Mouse (Mus musculus): ENCODE results near the gene Bag5. TPM values are rescaled to one million over a fixed set of nuclear protein-coding genes. Genes with fewer than 3 reads are reported as not detected.

Gene Bag5
- total RNA-seq (2021), result 10 to 100 TPM; 42.0 to 43.6 TPM

DNA sequence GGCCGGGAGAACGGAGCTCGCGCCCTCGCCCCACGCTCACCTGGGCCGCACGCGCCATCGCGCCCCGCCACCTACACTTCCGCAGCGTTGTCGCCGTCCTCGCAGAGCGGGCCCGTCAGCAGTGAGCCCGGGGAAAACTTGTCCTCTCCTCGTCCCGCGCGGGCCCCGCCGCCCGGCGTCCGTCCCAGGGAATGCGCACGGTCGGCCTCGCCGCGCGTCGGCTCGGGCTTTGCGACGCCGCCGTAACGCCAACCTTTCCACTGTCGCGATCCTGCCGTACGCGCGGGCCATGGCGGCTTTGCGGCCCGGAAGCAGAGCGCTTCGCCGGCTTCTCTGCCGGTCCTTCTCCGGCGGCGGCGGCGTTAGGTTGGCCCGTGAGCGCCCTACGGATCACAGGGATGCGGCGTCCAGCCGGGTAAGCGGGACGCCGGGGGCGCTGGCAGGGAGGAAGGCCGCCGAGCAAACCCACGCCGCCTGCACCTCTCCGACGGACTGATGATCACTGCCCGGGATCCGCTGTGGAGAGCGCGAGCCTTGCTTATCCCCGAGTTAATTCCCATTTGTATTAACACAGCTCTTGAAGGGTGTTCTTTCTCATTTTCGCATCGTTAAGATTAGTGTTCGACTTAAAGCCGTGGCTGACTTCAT, at the start of gene Bag5, which contains the start of gene Apopt1:
Gene Bag5 (minus strand): TSS at position 254 of the 648 bp plus-strand sequence.
Gene Apopt1 (plus strand): TSS at position 258 of the 648 bp plus-strand sequence.
- peak; percentile 91 for DNase-seq
- intact Hi-C loops (cut with DNase I), result no loop called here

DNA sequence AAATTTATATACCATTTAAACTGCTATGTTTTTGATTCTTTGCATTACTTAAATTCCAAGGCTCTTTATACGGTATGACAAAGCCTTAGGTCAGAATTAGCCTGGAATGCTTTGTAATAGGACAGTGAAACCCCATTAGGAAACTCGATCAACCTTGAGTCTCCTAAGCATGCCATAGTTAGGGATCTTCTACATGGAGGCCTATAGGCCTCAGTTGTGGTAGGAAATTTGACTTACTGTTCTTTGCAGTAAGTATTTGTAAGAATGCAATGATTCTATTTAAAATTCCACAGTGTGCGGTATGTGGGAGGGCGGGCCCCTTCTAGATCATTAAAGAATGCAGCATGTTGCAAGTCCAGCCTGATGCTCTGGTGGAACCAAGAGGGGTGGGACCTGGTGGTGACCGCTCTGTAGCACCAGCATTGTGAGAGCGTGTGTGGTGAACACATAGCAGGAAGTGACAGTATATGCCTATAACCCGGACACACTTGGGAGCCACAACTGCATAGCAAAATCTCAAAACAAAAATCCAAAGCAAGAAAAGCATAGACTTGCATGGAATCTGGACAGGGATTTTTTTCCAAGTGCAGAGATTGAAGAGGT, 47.4 kb upstream of the Bag5 start:
- intact Hi-C loops (cut with DNase I), result no loop called here

DNA sequence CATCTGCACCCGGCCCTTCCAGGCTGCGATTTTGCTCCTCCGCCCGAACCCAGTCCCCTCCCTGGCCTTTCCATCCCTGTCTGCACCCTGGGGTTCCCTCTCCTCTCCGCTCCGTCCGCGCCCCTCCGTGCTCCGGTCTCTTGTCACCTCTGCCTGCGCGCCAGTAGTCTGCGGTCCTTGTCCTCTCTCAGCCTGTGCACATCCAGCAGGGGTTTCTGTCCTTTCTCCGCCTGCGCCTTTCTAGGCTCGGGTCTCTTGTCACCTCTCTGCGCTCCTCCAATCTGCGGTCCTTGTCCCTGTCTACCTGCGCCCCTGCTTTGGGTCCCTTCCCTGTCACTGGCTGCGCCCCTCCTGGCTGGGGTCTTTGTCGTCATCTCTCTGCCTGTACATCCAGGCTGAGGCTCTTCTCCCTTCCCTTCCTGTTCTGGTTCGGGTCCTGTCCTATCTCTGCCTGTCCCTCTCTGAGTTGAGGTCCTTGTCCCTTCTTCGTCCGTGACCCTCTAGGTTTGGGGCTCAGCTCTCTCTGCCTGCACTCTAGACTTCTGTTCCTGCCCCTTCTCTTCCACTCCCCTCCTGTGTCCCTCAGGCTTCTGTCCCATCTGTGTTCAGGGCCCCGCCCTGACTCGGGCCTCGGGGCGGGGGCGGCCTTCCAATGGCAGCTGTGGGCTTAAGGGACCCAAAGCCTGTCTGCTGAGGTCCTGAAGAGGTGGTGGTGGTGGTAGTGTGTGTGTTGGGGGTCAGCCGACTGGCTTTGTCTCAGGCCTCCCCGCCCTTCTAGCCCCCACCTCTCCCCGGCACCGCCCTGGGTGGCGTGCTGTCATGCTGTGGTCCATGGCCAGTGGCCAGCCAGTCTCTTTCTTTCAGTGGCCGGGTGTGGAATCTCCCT, 46.4 kb upstream of the Bag5 start:
- intact Hi-C loops (cut with DNase I), result no loop called here

More for the DNA sequence above, 47.4 kb upstream of the Bag5 start:
- DNase-seq, result no peak

DNA sequence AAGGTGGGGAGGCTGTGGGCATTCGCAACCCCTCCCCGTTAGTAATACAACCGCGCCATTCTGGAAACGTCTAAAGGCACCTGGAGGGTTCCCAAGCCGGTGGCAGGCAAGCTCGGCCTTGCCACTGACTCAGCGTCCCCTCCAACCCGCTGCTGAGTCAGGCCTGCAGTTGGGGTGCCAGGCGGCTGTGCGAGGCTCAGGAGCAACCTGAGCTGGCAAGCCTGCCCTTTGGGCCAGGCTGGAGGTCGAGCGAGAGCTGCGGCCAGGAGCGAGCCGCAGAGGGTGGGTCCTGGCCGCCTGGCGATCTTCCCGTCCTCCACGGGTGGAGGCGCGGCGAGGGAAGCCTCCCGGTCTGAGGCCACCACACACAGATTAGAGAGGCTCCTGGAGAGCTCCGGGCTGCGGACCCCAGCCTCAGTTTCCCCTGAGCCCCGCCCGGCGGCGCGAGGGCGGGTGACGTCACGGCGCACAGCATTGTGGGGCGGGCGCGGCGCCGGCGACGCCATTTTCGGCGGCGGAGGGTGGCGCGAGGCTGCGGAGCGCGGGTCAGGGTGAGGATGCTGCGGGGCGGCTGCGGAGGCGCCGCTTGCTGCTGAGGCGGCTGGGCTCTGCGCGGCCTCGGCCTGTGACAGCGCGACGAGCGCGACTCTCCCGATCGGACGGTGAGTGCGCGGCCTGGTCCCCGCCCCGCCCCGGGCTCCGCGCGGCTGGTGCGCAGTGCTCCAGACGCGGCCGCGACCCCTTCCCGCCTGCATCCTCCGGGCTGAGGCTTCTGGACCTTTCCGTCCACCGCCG, 45.5 kb upstream of the Bag5 start, which contains the start of gene Klc1:
Gene Klc1 (plus strand): TSS at position 469 of the 795 bp plus-strand sequence.
- intact Hi-C loops (cut with DNase I), result no loop called here

More for the DNA sequence above, 46.4 kb upstream of the Bag5 start:
- peak; percentile 65 for DNase-seq

DNA sequence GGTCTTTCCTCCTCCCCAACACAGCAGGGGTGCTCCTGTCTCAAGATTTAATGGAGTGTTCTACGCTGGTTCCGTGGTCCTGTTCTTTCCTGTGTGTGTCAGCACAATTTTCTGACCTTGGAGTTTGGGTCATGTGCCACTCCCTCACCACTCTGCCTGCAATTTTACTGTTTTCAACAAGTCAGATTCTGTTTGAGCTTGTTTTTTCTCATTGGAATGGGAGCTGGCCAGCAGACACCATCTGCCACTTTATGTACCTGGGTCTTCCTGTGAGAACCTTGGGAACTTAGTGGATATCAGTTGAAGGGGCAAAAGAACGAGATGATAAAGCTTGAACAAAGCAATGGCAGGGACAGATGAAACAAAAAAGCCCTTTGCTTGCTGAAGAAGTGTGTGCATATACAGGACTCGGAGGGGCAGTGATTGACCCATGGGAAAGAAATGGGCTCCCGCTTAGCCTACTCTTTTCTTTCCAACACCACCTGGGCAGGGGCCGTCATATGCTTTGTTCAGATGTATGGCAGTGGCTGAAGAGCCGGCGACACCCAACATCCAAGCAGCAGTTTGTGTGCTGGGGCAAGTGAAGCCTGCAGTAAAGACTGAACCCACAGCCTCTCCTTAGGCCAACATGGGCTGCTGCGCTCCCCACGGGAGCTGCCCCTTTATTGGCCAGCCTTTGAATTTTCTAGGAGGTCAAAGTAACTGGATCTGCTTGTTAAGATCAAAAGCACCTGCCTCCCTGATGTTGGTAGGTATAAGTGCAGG, 44.7 kb upstream of the Bag5 start:
- intact Hi-C loops (cut with DNase I), result no loop called here
- DNase-seq, result no peak

More for the DNA sequence above, 45.5 kb upstream of the Bag5 start, which contains the start of gene Klc1:
- DNase-seq, result peak; percentile 81

DNA sequence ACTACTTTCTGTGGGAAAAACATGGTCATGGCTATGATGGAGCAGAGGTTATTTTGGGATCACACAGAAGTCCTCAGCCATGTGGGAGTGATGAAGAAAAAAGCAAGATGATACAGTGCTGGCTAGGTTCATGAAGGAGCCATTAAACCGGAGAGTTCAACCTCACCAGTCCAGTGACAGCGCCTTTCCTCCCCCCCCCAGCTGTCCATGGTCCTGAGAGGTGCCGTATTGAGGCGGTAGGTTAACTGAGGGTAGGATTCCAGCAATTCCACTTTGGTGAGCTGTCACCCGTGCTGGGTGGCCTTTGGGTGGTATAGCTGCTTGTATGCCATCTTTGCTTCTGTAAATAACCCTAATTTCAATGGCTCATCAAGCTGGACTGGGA, 43.6 kb upstream of the Bag5 start:
- no peak for DNase-seq
- intact Hi-C loops (cut with DNase I), result no loop called here

DNA sequence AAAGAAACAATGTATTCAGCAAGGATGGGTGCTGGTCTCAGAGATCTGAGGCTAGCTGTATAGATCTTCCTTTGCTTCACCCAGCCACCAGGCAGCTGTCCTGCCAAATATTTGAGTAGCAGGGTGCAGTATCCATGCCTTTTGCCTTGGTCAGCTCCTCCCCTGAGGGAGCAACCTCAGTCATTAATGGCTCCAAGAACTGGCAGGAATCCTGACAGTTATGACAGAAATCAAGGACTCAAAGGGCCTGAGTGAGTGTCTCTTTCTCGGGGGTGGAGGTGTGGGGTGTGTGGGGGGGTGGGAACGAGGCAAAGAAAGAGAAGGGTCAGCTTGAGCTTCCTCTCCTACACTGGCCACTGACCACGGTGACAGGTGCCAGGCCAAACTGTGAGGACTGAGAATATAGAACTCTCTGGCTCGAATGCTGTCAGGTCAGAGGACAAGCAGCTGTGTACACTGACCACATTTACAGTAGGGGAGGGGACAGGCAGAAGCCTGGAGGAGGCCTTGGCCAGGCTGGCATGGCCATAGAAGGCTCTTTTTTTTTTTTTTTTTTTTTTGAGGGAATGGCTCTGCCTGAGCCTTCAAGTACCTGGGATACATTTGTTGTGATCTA, 43.1 kb upstream of the Bag5 start:
- intact Hi-C loops (cut with DNase I), result no loop called here
- no peak for DNase-seq

DNA sequence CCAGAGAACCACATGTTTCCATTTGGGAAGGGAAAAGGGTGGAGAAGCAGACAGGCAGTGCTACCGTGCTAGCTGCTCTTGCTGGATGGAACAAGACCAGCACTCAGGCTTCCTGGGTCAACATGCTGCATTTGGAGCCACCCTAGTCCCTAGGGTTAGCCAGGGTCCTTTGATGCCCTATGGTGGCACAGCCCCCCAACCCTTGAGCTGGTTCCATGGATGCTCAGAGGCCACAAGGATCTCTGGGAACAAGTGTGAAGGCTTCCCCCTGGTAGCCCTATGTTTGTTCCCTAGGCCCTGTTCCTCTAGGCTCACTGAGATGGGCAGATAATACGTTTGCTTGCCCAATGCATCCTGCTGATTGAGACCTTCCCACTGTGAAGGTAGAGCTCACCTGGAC, 42.2 kb upstream of the Bag5 start:
- intact Hi-C loops (cut with DNase I), result no loop called here

DNA sequence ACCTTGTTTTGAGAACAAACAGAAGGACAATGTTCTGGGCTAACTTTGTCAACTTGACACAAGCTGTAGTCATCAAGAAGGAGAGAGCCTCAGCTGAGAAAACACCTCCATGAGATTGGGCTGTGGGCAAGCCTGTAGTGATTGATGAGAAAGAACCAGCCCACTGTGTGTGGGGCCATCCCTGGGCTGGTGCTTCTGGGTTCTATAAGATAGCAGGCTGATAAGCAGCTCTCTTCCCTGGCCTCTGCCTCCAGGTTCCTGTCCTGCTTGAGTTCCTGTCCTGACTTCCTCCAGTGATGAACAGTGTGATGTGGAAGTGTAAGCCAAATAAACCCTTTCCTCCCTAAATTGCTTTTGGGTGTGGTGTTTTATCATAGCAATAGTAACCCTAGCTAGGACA, 41.7 kb upstream of the Bag5 start:
- intact Hi-C loops (cut with DNase I), result no loop called here

More for the DNA sequence above, 42.2 kb upstream of the Bag5 start:
- DNase-seq, result no peak

DNA sequence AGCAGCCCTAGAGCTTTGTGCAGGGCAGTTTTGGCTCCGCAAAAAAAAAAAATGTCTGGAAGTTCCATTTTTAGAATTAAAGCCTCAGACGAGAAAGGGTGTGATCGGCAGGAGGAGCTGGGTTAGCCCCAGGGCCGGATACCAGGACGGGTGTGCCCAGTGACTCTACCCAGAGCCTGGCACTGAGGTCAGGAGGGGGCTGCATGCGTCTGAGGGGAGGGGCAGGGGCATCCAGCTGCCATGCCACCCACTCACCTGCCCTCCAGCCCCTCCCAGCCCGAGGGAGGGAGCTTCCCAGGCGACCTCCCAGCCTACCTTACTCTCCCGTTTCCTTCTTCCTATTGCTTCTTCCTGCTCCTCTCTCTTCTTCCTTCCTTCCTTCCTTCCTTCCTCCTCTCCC, 40.3 kb upstream of the Bag5 start:
- intact Hi-C loops (cut with DNase I), result no loop called here
- no peak for DNase-seq

More for the DNA sequence above, 41.7 kb upstream of the Bag5 start:
- no peak for DNase-seq

DNA sequence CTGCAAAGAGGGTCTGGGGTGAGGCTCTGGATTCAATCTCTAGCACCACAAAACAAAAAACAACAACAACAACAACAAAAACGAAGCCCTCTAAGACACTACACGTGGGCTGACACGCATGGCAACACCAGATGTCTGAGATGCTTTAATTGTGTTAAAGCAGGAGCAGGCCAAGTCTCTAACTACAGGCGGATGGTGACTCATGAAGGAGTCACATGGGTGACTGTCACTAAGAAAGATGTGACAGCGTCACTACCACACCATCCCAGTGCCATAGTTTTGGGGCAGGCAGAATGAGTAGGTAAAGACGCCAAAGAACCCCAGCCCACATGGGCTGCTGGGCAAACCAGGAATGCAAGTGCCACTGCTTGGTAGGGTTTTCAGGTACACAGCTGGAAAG, 39.4 kb upstream of the Bag5 start:
- DNase-seq, result no peak
- intact Hi-C loops (cut with DNase I), result no loop called here

DNA sequence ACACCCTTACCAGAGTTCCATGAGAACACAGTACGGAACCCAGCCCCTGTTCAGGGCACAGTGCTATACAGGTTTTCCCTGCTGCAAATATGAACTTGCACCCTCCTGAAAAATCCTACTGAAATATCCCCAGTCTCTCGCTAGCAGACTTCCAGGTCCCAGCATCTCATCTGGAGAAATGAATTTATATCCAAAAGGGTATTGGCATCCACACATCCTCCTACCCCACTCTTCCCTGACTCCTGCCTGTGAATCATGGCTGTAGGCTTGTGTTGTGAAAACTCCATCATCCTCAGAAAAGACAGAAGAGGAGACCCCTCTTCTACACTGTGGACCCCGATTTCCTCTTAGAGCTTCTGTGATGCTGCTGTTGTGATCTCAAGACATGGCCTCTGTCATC, 37.7 kb upstream of the Bag5 start:
- intact Hi-C loops (cut with DNase I), result no loop called here
- no peak for DNase-seq

DNA sequence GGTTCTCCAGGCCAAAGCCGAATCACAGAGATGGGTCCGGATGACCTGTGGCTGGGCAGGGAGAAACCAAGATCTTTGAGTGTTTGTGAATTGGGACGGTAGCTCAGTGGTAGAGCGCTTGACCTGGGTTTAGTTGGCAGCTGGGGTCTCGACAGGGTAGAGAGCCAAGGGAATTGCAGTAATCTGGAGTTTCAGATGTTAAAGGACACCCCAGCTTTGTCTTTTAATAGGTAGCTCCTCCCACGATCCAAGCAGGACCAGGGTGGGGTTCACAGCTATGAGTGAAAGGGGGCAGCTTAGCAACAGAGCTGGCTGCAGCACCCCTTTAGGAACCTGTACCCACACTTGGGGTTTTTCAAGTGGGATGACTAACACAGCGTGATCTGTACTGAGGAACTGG, 34.4 kb upstream of the Bag5 start:
- intact Hi-C loops (cut with DNase I), result no loop called here
- no peak for DNase-seq

DNA sequence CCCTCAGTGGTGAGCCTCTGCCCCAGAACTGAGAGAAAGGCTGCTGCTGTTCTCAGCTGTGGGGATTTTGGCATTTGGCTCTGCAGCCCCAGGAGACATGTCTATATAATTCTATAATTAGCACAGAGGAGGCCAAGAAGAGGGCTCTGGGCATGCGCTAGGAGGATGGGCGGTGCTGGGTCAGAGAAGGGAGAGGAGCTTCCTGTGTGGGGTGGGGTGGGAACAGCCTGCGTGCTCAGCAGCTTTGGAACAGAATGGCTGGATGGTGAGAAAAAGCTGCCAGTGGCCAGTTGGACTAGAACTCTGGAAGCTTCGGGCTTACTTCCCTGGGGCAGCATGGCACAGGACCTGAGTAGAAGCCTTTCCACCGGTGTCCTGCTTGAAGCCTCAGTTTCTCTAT, 33.0 kb upstream of the Bag5 start:
- DNase-seq, result peak; percentile 34
- intact Hi-C loops (cut with DNase I), result no loop called here

DNA sequence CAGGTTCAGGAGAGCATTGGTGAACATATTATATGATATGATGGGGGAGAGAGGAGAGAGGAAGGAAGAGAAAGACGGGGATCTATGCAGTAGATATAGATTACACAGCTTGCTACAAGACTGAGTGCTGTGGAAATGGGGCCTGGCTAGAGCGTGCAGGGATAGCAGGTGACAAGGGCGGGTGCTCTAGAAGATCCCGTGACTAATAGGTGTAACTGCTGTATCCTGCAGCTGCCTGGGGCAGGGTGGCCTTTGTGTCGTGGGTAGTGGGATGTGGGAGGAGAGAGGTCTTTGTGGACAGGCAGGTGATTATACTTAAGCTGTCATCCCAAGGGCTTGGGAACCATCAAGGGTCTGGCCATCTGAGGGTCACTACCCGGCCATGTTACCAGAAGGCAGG, 32.2 kb upstream of the Bag5 start:
- DNase-seq, result no peak
- intact Hi-C loops (cut with DNase I), result no loop called here

DNA sequence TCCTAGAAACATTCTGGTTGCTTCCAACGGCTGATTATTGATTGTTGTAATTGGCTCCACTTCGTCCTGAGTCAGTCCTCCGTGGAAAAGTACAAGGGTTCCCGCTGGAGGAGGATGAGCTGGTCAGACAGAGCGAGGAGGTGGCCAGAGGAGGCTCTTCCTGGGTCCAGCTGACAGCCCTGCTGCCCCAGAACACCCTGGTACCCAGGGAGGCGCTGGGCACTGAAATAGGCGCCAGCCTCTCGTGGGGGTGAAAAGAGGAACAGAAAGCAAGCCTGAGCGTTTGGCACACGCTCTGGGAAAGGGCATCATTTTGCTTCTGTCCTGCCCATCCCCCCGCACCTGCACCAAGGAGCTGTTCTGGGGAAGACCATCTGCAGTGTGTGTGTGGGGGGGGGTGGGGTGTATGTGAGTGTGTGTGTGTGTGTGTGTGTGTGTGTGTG, 30.9 kb upstream of the Bag5 start:
- intact Hi-C loops (cut with DNase I), result no loop called here
- peak; percentile 43 for DNase-seq

DNA sequence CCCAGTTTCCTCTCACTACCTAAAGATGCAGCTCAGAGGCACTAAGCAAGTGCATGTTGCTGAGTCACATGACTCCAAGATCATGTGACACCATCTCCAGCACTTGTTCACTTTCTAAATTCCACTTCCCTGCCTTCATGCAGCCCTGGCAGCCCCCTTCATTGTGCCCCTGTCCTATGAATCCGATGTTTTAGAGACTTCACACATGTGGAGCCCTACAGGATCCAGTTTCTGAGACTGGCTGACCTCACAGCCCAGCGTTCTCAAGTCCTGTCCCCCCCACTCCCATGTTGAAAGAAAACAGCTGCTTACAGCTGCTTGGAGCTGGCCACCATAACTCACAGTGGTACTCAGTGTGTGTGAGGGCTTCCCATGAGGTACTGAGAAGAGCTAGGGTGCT, 30.4 kb upstream of the Bag5 start:
- no peak for DNase-seq
- intact Hi-C loops (cut with DNase I), result no loop called here

DNA sequence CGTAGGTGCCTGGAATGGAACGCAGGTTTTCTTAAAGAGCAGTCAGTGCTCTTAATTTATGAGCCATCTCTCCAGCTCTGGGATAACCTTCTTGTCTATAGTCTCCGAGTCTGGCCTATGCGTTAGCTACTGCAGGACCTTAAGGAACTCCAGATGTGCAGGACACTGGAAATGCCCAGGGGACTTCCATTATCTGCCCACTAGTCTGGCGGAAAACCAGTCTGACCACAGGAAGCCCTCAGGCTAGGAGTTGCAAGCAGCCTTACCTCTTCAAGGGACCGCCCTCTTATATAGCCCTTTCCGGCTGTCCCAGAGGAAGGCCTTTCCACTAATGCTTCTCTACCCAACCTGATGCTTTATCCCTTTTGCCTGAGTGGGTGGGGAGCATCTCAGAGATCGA, 28.3 kb upstream of the Bag5 start:
- intact Hi-C loops (cut with DNase I), result no loop called here
- no peak for DNase-seq

DNA sequence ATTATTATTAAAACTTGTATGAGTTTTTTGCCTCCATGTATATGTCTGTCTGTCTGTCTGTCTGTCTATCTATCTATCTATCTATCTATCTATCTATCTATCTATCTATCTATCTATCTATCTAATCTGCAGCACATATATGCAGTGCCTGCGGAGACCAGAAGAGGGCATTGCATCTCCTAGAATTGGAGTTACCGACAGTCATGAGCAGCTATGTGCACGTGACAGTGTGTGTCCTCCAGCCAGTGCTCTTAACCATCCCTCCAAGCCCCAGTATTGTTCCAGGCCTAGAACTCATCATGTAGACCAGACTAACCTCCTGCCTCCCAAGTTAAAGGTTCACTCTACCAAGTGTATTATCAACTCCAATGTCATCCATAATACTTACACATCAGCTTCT, 25.7 kb upstream of the Bag5 start:
- DNase-seq, result peak; percentile 72
- intact Hi-C loops (cut with DNase I), result no loop called here

All from left cerebral cortex, postnatal 4 days (tissue).